Mouse (Mus musculus) limb, embryonic 12.5 days (tissue): ENCODE results near the gene Gm20696. TPM values are rescaled to one million over a fixed set of nuclear protein-coding genes. Genes with fewer than 3 reads are reported as not detected.

ENCODE experiments used
- ATAC-seq: fragments of 200-750 bp; cut with Nextera tagmentation; 2 replicates; pipeline ENCODE4 v1.8.0; 2017; ENCODE audit warnings: low read depth, moderate TSS enrichment; ENCODE audit not compliant: insufficient number of reproducible peaks, insufficient read depth, low FRiP score, low TSS enrichment
- H3K27ac ChIP-seq: fragments of 300-500 bp; sonication (generic); 2 replicates; pipeline ENCODE4 v1.5.1; 2016; ENCODE audit warnings: mild to moderate bottlenecking, moderate library complexity
- H3K27me3 ChIP-seq: fragments of 300-500 bp; sonication (generic); 2 replicates; pipeline ENCODE4 v1.6.1; 2016; ENCODE audit warnings: mild to moderate bottlenecking, moderate library complexity
- H3K36me3 ChIP-seq: fragments of 300-500 bp; sonication (generic); 2 replicates; pipeline ENCODE4 v1.6.1; 2016; ENCODE audit warnings: mild to moderate bottlenecking, moderate library complexity
- H3K4me1 ChIP-seq: fragments of 300-500 bp; sonication (generic); replicated peaks from 2 replicates; pipeline ENCODE4 v1.6.1; 2016
- H3K4me2 ChIP-seq: fragments of 300-500 bp; sonication (generic); 2 replicates; pipeline ENCODE4 v1.6.1; 2016; ENCODE audit warnings: mild to moderate bottlenecking, moderate library complexity
- H3K4me3 ChIP-seq: fragments of 300-500 bp; sonication (generic); replicated peaks from 2 replicates; pipeline ENCODE4 v1.5.1; 2016; ENCODE audit warnings: mild to moderate bottlenecking
- H3K9ac ChIP-seq: fragments of 300-500 bp; sonication (generic); replicated peaks from 2 replicates; pipeline ENCODE4 v1.6.1; 2016; ENCODE audit warnings: mild to moderate bottlenecking, moderate library complexity
- H3K9me3 ChIP-seq: fragments of 300-500 bp; sonication (generic); 2 replicates; pipeline ENCODE4 v1.6.1; 2016; ENCODE audit warnings: mild to moderate bottlenecking, moderate library complexity
- WGBS: fragments of 180-500 bp; shearing (Covaris S2); methylation state at CpG from one replicate; pipeline ENCODE4 v1.1.7; 2016; 5-methylcytosine and 5-hydroxymethylcytosine counted together
- polyA plus RNA-seq: library from polyadenylated mRNA; unstranded; fragments of >200 nt; fragmentation: Nextera tagmentation; extraction: Ambion mirVana; gene quantifications from 2 replicates; pipeline ENCODE4 v1.2.1, GENCODE M21; 2016

Gene Gm20696
- polyA plus RNA-seq, 1 experiment from 2014 or later, result 7.6 TPM

- H3K4me2 ChIP-seq, result no peak overlapping the region
- H3K4me1 ChIP-seq, result peaks cover 25% of the 10 kb centered on the region
- ATAC-seq, result no peak
- H3K36me3 ChIP-seq, result no peaks in the 10 kb centered on the region
- 82% methylated on average over 4 of the region's 4 CpGs for WGBS
- peaks cover 18% of the 10 kb centered on the region for H3K27me3 ChIP-seq
- no peak overlapping the region for H3K9ac ChIP-seq
- H3K9me3 ChIP-seq, result no peaks in the 10 kb centered on the region
- no peak overlapping the region for H3K4me3 ChIP-seq
- no peak overlapping the region for H3K27ac ChIP-seq
Measured at GRCm38 (mm10) chr6:99340902-99341301, 325.7 kb downstream of the Gm20696 start.

- Histone ChIP-seq H3K4me3 (no peak overlapping the region), H3K27ac (no peak overlapping the region), H3K9me3 (no peaks in the 10 kb centered on the region), H3K4me2 (no peak overlapping the region), H3K27me3 (peaks cover 18% of the 10 kb centered on the region), H3K9ac (no peak overlapping the region), H3K4me1 (peaks cover 28% of the 10 kb centered on the region), H3K36me3 (no peaks in the 10 kb centered on the region)
- no peak for ATAC-seq
- 76% methylated on average over 10 of the region's 10 CpGs for WGBS
Measured at GRCm38 (mm10) chr6:99339986-99340721, 326.4 kb downstream of the Gm20696 start.

- Histone ChIP-seq H3K4me2 (no peak overlapping the region), H3K27me3 (peaks cover 22% of the 10 kb centered on the region), H3K36me3 (no peaks in the 10 kb centered on the region), H3K9me3 (no peaks in the 10 kb centered on the region), H3K4me3 (no peak overlapping the region), H3K4me1 (peaks cover 28% of the 10 kb centered on the region), H3K27ac (no peak overlapping the region), H3K9ac (no peak overlapping the region)
- 44% methylated on average over 5 of the region's 5 CpGs for WGBS
- no peak for ATAC-seq
Measured at GRCm38 (mm10) chr6:99339343-99339620, 327.3 kb downstream of the Gm20696 start.

- Histone ChIP-seq H3K9me3 (no peaks in the 10 kb centered on the region), H3K36me3 (no peaks in the 10 kb centered on the region), H3K4me1 (peaks cover 28% of the 10 kb centered on the region), H3K27ac (no peak overlapping the region), H3K27me3 (peaks cover 23% of the 10 kb centered on the region), H3K4me3 (no peak overlapping the region), H3K4me2 (no peak overlapping the region), H3K9ac (no peak overlapping the region)
- WGBS, result 51% methylated on average over 9 of the region's 9 CpGs
- ATAC-seq, result no peak
Measured at GRCm38 (mm10) chr6:99338593-99339342, 327.8 kb downstream of the Gm20696 start.

GRCm38 (mm10) chr6:99338174-99338573, 328.4 kb downstream of the Gm20696 start:
- H3K4me1 ChIP-seq, result peaks cover 28% of the 10 kb centered on the region
- 33% methylated on average over 3 of the region's 3 CpGs for WGBS
- no peak overlapping the region for H3K27ac ChIP-seq
- no peak overlapping the region for H3K9ac ChIP-seq
- no peaks in the 10 kb centered on the region for H3K9me3 ChIP-seq
- ATAC-seq, result no peak
- no peak overlapping the region for H3K4me3 ChIP-seq
- peaks cover 26% of the 10 kb centered on the region for H3K27me3 ChIP-seq
- no peak overlapping the region for H3K4me2 ChIP-seq
- no peaks in the 10 kb centered on the region for H3K36me3 ChIP-seq

- Histone ChIP-seq H3K27ac (0 out of 2 replicates have a peak overlapping the region, but pooled peaks have one; percentile 20), H3K9ac (no peak overlapping the region), H3K9me3 (no peaks in the 10 kb centered on the region), H3K4me1 (peaks cover 28% of the 10 kb centered on the region), H3K4me3 (no peak overlapping the region), H3K27me3 (peaks cover 26% of the 10 kb centered on the region), H3K4me2 (no peak overlapping the region), H3K36me3 (no peaks in the 10 kb centered on the region)
- WGBS, result 41% methylated on average over 6 of the region's 6 CpGs
- ATAC-seq, result no peak
Measured at GRCm38 (mm10) chr6:99337575-99337974, 329.0 kb downstream of the Gm20696 start.

GRCm38 (mm10) chr6:99336191-99336590, 330.4 kb downstream of the Gm20696 start:
- Histone ChIP-seq H3K36me3 (no peaks in the 10 kb centered on the region), H3K27ac (no peak overlapping the region), H3K27me3 (peaks cover 26% of the 10 kb centered on the region), H3K9ac (no peak overlapping the region), H3K4me2 (no peak overlapping the region), H3K9me3 (no peaks in the 10 kb centered on the region), H3K4me3 (no peak overlapping the region), H3K4me1 (peaks cover 28% of the 10 kb centered on the region)
- ATAC-seq, result no peak
- 21% methylated on average over 5 of the region's 5 CpGs for WGBS

- Histone ChIP-seq H3K9ac (no peak overlapping the region), H3K27me3 (peaks cover 26% of the 10 kb centered on the region), H3K4me1 (peaks cover 28% of the 10 kb centered on the region), H3K9me3 (no peaks in the 10 kb centered on the region), H3K36me3 (no peaks in the 10 kb centered on the region), H3K27ac (no peak overlapping the region), H3K4me2 (no peak overlapping the region), H3K4me3 (no peak overlapping the region)
- ATAC-seq, result no peak
- 60% methylated on average over 13 of the region's 13 CpGs for WGBS
Measured at GRCm38 (mm10) chr6:99335174-99335830, 331.3 kb downstream of the Gm20696 start.

- H3K27ac ChIP-seq, result no peak overlapping the region
- H3K9ac ChIP-seq, result no peak overlapping the region
- H3K9me3 ChIP-seq, result no peaks in the 10 kb centered on the region
- no peaks in the 10 kb centered on the region for H3K36me3 ChIP-seq
- H3K4me1 ChIP-seq, result peaks cover 27% of the 10 kb centered on the region
- peaks cover 25% of the 10 kb centered on the region for H3K27me3 ChIP-seq
- no peak overlapping the region for H3K4me2 ChIP-seq
- no peak overlapping the region for H3K4me3 ChIP-seq
- WGBS, result 91% methylated on average over 3 of the region's 3 CpGs
- ATAC-seq, result no peak
Measured at GRCm38 (mm10) chr6:99334255-99334654, 332.3 kb downstream of the Gm20696 start.

- WGBS, result 76% methylated on average over 5 of the region's 5 CpGs
- H3K4me3 ChIP-seq, result no peak overlapping the region
- no peaks in the 10 kb centered on the region for H3K36me3 ChIP-seq
- no peak overlapping the region for H3K9ac ChIP-seq
- no peak overlapping the region for H3K27ac ChIP-seq
- H3K4me1 ChIP-seq, result peaks cover 28% of the 10 kb centered on the region
- H3K9me3 ChIP-seq, result no peaks in the 10 kb centered on the region
- ATAC-seq, result no peak
- H3K4me2 ChIP-seq, result no peak overlapping the region
- H3K27me3 ChIP-seq, result peaks cover 17% of the 10 kb centered on the region
Measured at GRCm38 (mm10) chr6:99333127-99333526, 333.5 kb downstream of the Gm20696 start.

- no peak for ATAC-seq
- no peak overlapping the region for H3K4me3 ChIP-seq
- H3K27me3 ChIP-seq, result peaks cover 11% of the 10 kb centered on the region
- WGBS, result 87% methylated on average over 4 of the region's 4 CpGs
- no peaks in the 10 kb centered on the region for H3K36me3 ChIP-seq
- H3K27ac ChIP-seq, result no peak overlapping the region
- H3K9ac ChIP-seq, result no peak overlapping the region
- H3K4me1 ChIP-seq, result peaks cover 10% of the 10 kb centered on the region
- no peaks in the 10 kb centered on the region for H3K9me3 ChIP-seq
- H3K4me2 ChIP-seq, result no peak overlapping the region
Measured at GRCm38 (mm10) chr6:99330169-99330568, 336.4 kb downstream of the Gm20696 start.
